Mouse (Mus musculus) neural tube, embryonic 15.5 days (tissue): ENCODE data around the gene Hlf. TPM values are rescaled to one million over a fixed set of nuclear protein-coding genes. Genes with fewer than 3 reads are reported as not detected.

Experiments used
- ATAC-seq: fragments of 200-750 bp; cut with Nextera tagmentation; 2 replicates; pipeline ENCODE4 v1.8.0; 2017; ENCODE audit warnings: mild to moderate bottlenecking, moderate TSS enrichment, moderate library complexity; ENCODE audit not compliant: low FRiP score
- H3K27ac ChIP-seq: fragments of 300-500 bp; sonication (generic); replicated peaks from 2 replicates; pipeline ENCODE4 v1.5.1; 2015; ENCODE audit warnings: mild to moderate bottlenecking, inconsistent platforms
- H3K27me3 ChIP-seq: fragments of 300-500 bp; sonication (generic); replicated peaks from 2 replicates; pipeline ENCODE4 v1.6.1; 2015; ENCODE audit warnings: inconsistent platforms
- H3K36me3 ChIP-seq: fragments of 300-500 bp; sonication (generic); 2 replicates; pipeline ENCODE4 v1.6.1; 2015; ENCODE audit warnings: inconsistent platforms
- H3K4me1 ChIP-seq: fragments of 300-500 bp; sonication (generic); 2 replicates; pipeline ENCODE4 v1.6.1; 2015; ENCODE audit warnings: inconsistent platforms
- H3K4me2 ChIP-seq: fragments of 300-500 bp; sonication (generic); 2 replicates; pipeline ENCODE4 v1.6.1; 2015; ENCODE audit warnings: inconsistent platforms, mild to moderate bottlenecking, moderate library complexity
- H3K4me3 ChIP-seq: fragments of 300-500 bp; sonication (generic); replicated peaks from 2 replicates; pipeline ENCODE4 v1.5.1; 2015; ENCODE audit warnings: mild to moderate bottlenecking, inconsistent platforms
- H3K9ac ChIP-seq: fragments of 300-500 bp; sonication (generic); replicated peaks from 2 replicates; pipeline ENCODE4 v1.6.1; 2015; ENCODE audit warnings: mild to moderate bottlenecking, inconsistent platforms
- H3K9me3 ChIP-seq: fragments of 300-500 bp; sonication (generic); replicated peaks from 2 replicates; pipeline ENCODE4 v1.6.1; 2016; ENCODE audit warnings: inconsistent platforms
- WGBS: fragments of 180-500 bp; shearing (Covaris S2); methylation state at CpG from one replicate; pipeline ENCODE4 v1.1.7; 2015; ENCODE audit warnings: mixed read lengths; 5-methylcytosine and 5-hydroxymethylcytosine counted together
- polyA plus RNA-seq: library from polyadenylated mRNA; unstranded; fragments of >200 nt; fragmentation: Nextera tagmentation; extraction: Ambion mirVana; gene quantifications from 2 replicates; pipeline ENCODE4 v1.2.1, GENCODE M21; 2015

Hlf gene
- polyA plus RNA-seq, 1 experiment from 2014 or later, result 3.2 TPM

GRCm38 (mm10) chr11:90352696-90353095 is 38.0 kb downstream of the Hlf start:
- WGBS, result 86% methylated on average over 7 of the region's 7 CpGs

GRCm38 (mm10) chr11:90350153-90350512 is 40.6 kb downstream of the Hlf start:
- no peak overlapping the region for H3K27ac ChIP-seq
- H3K4me2 ChIP-seq, result no peak overlapping the region
- H3K27me3 ChIP-seq, result no peaks in the 10 kb centered on the region
- no peaks in the 10 kb centered on the region for H3K36me3 ChIP-seq
- no peak for ATAC-seq
- WGBS, result 79% methylated on average over 4 of the region's 4 CpGs
- no peaks in the 10 kb centered on the region for H3K9me3 ChIP-seq
- no peak overlapping the region for H3K9ac ChIP-seq
- H3K4me1 ChIP-seq, result peaks cover 2% of the 10 kb centered on the region; the same call in 1 of the 2 replicates
- H3K4me3 ChIP-seq, result no peak overlapping the region

More at GRCm38 (mm10) chr11:90352696-90353095, 38.0 kb downstream of the Hlf start:
- no peaks in the 10 kb centered on the region for H3K9me3 ChIP-seq
- ATAC-seq, result no peak
- no peak overlapping the region for H3K4me3 ChIP-seq
- no peaks in the 10 kb centered on the region for H3K27me3 ChIP-seq
- H3K4me1 ChIP-seq, result peaks cover 21% of the 10 kb centered on the region
- no peak overlapping the region for H3K4me2 ChIP-seq
- H3K36me3 ChIP-seq, result no peaks in the 10 kb centered on the region
- no peak overlapping the region for H3K9ac ChIP-seq
- no peak overlapping the region for H3K27ac ChIP-seq

GRCm38 (mm10) chr11:90349486-90350152 is 41.1 kb downstream of the Hlf start:
- Histone ChIP-seq H3K9me3 (no peaks in the 10 kb centered on the region), H3K4me1 (no peaks in the 10 kb centered on the region), H3K4me3 (no peak overlapping the region), H3K27me3 (no peaks in the 10 kb centered on the region), H3K9ac (no peak overlapping the region), H3K4me2 (no peak overlapping the region), H3K27ac (no peak overlapping the region), H3K36me3 (no peaks in the 10 kb centered on the region)
- ATAC-seq, result no peak
- WGBS, result 88% methylated on average over 6 of the region's 6 CpGs

GRCm38 (mm10) chr11:90347667-90348459 is 42.8 kb downstream of the Hlf start:
- WGBS, result 53% methylated on average over 13 of the region's 13 CpGs
- H3K9ac ChIP-seq, result no peak overlapping the region
- no peak for ATAC-seq
- no peak overlapping the region for H3K27ac ChIP-seq
- no peaks in the 10 kb centered on the region for H3K4me1 ChIP-seq
- no peak overlapping the region for H3K4me3 ChIP-seq
- no peaks in the 10 kb centered on the region for H3K9me3 ChIP-seq
- no peak overlapping the region for H3K4me2 ChIP-seq
- H3K27me3 ChIP-seq, result no peaks in the 10 kb centered on the region
- H3K36me3 ChIP-seq, result no peaks in the 10 kb centered on the region

GRCm38 (mm10) chr11:90345746-90346145 is 44.9 kb downstream of the Hlf start:
- H3K27me3 ChIP-seq, result no peaks in the 10 kb centered on the region
- WGBS, result 94% methylated on average over 11 of the region's 11 CpGs
- H3K4me3 ChIP-seq, result no peak overlapping the region
- no peak overlapping the region for H3K27ac ChIP-seq
- no peaks in the 10 kb centered on the region for H3K4me1 ChIP-seq
- H3K36me3 ChIP-seq, result no peaks in the 10 kb centered on the region
- no peaks in the 10 kb centered on the region for H3K9me3 ChIP-seq
- ATAC-seq, result no peak
- no peak overlapping the region for H3K4me2 ChIP-seq
- no peak overlapping the region for H3K9ac ChIP-seq

GRCm38 (mm10) chr11:90342858-90343257 is 47.8 kb downstream of the Hlf start:
- H3K36me3 ChIP-seq, result no peaks in the 10 kb centered on the region
- 93% methylated on average over 5 of the region's 5 CpGs for WGBS

GRCm38 (mm10) chr11:90342267-90342666 is 48.4 kb downstream of the Hlf start:
- Histone ChIP-seq H3K4me3 (no peak overlapping the region), H3K4me2 (no peak overlapping the region), H3K9me3 (no peaks in the 10 kb centered on the region), H3K27me3 (no peaks in the 10 kb centered on the region), H3K27ac (no peak overlapping the region), H3K9ac (no peak overlapping the region), H3K4me1 (no peaks in the 10 kb centered on the region), H3K36me3 (no peaks in the 10 kb centered on the region)
- no peak for ATAC-seq
- 88% methylated on average over 5 of the region's 5 CpGs for WGBS

More at GRCm38 (mm10) chr11:90342858-90343257, 47.8 kb downstream of the Hlf start:
- Histone ChIP-seq H3K4me3 (no peak overlapping the region), H3K4me1 (no peaks in the 10 kb centered on the region), H3K27ac (no peak overlapping the region), H3K9me3 (no peaks in the 10 kb centered on the region), H3K9ac (no peak overlapping the region), H3K27me3 (no peaks in the 10 kb centered on the region), H3K4me2 (no peak overlapping the region)
- ATAC-seq, result no peak

- Histone ChIP-seq H3K36me3 (no peaks in the 10 kb centered on the region), H3K4me2 (no peak overlapping the region), H3K9me3 (no peaks in the 10 kb centered on the region), H3K9ac (no peak overlapping the region), H3K27ac (no peak overlapping the region), H3K27me3 (no peaks in the 10 kb centered on the region), H3K4me3 (no peak overlapping the region), H3K4me1 (no peaks in the 10 kb centered on the region)
- WGBS, result 95% methylated on average over 13 of the region's 13 CpGs
- ATAC-seq, result no peak
Measured at GRCm38 (mm10) chr11:90340836-90341235, 49.9 kb downstream of the Hlf start.

- H3K9me3 ChIP-seq, result no peaks in the 10 kb centered on the region
- H3K4me2 ChIP-seq, result no peak overlapping the region
- no peak overlapping the region for H3K4me3 ChIP-seq
- WGBS, result 69% methylated on average over 1 of the region's 1 CpGs
- H3K4me1 ChIP-seq, result no peaks in the 10 kb centered on the region
- no peaks in the 10 kb centered on the region for H3K36me3 ChIP-seq
- no peak for ATAC-seq
- H3K9ac ChIP-seq, result no peak overlapping the region
- no peak overlapping the region for H3K27ac ChIP-seq
- H3K27me3 ChIP-seq, result no peaks in the 10 kb centered on the region
Measured at GRCm38 (mm10) chr11:90334816-90335215, 55.9 kb downstream of the Hlf start.

- no peak overlapping the region for H3K4me2 ChIP-seq
- H3K4me3 ChIP-seq, result no peak overlapping the region
- no peak overlapping the region for H3K27ac ChIP-seq
- H3K4me1 ChIP-seq, result no peaks in the 10 kb centered on the region
- no peaks in the 10 kb centered on the region for H3K27me3 ChIP-seq
- H3K36me3 ChIP-seq, result no peaks in the 10 kb centered on the region
- H3K9ac ChIP-seq, result no peak overlapping the region
- H3K9me3 ChIP-seq, result no peaks in the 10 kb centered on the region
- WGBS, result 76% methylated on average over 4 of the region's 4 CpGs
- no peak for ATAC-seq
Measured at GRCm38 (mm10) chr11:90332737-90333136, 58.0 kb downstream of the Hlf start.

GRCm38 (mm10) chr11:90330202-90330694 is 60.4 kb downstream of the Hlf start:
- H3K27ac ChIP-seq, result no peak overlapping the region
- no peaks in the 10 kb centered on the region for H3K9me3 ChIP-seq
- ATAC-seq, result no peak
- H3K9ac ChIP-seq, result no peak overlapping the region
- no peaks in the 10 kb centered on the region for H3K27me3 ChIP-seq
- no peaks in the 10 kb centered on the region for H3K36me3 ChIP-seq
- WGBS, result 87% methylated on average over 9 of the region's 9 CpGs
- H3K4me1 ChIP-seq, result no peaks in the 10 kb centered on the region
- no peak overlapping the region for H3K4me2 ChIP-seq
- H3K4me3 ChIP-seq, result no peak overlapping the region

- H3K4me2 ChIP-seq, result no peak overlapping the region
- H3K27me3 ChIP-seq, result no peaks in the 10 kb centered on the region
- H3K9ac ChIP-seq, result no peak overlapping the region
- H3K4me1 ChIP-seq, result no peaks in the 10 kb centered on the region
- H3K4me3 ChIP-seq, result no peak overlapping the region
- no peaks in the 10 kb centered on the region for H3K36me3 ChIP-seq
- WGBS, result 68% methylated on average over 1 of the region's 1 CpGs
- no peaks in the 10 kb centered on the region for H3K9me3 ChIP-seq
- no peak for ATAC-seq
- H3K27ac ChIP-seq, result no peak overlapping the region
Measured at GRCm38 (mm10) chr11:90326836-90327235, 63.9 kb downstream of the Hlf start.
